Mouse (Mus musculus): Measurements from ENCODE around the gene Shd. TPM values are rescaled to one million over a fixed set of nuclear protein-coding genes. Genes with fewer than 3 reads are reported as not detected.
A peak's percentile ranks its signal among the peaks of the same experiment; 100 is the strongest.

Gene Shd
- total RNA-seq, 2 experiments from 2014 or later: 53.7 to 55.3 TPM

DNA sequence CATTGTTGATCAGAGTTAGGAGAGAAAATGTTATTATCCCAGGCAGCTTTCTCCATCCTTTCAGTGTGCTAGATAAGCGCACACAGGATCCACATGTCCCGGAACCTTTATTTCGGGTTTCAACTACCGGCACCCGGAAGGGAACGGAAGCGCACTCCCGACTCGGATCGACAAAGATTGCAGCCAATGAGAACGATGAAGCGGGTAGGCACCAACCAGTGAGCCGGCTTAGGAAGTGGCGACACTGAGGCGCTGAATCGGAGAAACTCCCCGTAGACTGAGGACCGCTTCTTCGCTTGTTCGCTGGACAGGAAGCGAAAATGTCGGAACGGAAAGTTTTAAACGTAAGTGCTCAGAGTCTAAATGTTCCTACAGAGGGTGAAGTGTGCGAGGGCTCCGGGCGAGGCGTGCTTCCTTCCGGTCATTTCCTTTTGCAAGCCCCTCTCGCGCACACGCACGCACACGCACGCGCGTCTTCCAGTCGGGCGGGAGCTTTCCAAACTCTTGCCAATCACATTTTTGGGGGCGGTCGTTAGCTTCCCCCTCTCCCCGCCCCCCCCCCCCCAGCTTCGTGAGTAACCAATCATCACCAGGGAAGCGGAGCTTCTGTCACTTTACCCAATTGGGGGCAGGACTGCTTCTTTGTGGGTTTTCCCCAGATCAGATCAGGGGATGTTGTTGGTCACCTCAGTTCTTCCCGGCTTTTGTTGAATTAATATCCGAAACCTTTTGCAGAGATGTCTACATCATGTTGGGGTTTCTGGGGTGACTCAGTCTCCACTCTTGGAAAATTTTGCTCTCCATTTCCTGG lies 11.1 kb upstream of the Shd start, which contains the start of gene Yju2:
Gene Yju2, plus strand, starts transcription at position 182 of the 811 bp plus-strand sequence.
- peak; percentile 95 to 96 for DNase-seq (ENCODE audit: low spot score in 2 of 2)

DNA sequence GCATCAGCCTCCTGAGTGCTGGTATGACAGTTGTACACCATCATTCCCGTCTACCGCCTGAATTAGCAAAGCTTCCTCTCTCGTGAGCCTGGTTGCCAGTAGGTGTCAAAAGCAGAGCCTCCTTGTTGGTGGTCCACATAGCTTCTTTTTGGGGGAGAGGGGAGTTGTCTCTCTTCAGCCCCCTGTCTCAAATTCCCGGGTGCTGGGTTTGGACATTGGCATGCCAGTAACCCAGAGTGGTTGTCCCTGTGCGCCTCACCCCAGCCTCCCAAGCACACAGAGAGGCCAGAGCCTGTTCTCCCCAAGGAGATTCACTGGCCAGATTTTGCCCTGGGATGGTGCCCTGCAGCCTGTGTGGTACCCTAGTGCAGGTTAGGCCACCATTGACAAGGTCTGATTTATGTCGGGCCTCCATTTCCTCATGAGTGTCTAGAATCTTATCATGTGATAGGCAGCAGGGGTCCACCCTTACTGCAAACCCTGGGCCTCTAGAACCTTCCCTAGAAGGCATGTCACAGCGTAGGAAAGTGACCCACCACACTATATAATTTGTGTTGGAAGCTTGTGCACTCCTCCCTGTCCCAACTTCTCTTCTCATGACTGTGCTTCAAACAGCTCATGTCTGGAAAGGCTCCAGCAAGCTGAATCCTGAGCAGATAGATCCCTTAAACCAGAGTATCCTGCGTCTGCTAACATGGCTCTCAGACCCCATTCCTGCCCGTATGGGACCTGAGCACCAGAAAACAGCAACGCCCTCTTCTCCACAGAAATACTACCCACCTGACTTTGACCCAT lies 10.1 kb upstream of the Shd start:
- peak; percentile 5 to 21 for DNase-seq (ENCODE audit: low spot score in 2 of 2)

DNA sequence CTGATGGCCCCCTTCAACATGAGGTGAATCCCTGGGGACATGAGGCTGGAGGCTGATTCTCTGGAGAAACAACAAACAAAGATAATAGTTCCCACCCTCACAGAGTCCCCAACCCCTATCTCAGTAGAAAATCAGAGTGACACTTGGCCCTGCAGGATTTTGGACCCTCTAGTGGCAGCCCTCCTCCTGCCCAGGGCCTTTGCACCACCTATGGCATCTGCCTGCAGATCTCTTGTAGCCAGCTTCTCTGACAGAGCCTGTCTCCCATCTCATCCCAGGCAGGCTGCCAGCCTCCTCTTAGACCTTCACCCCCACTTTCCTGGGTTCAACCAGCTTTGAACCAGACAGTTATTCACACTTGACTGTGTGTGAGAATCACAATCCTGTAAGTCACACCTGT lies 9.5 kb upstream of the Shd start:
- DNase-seq (ENCODE audit: low spot score in 2 of 2): peak in 1 of 2 experiments; percentile 3

DNA sequence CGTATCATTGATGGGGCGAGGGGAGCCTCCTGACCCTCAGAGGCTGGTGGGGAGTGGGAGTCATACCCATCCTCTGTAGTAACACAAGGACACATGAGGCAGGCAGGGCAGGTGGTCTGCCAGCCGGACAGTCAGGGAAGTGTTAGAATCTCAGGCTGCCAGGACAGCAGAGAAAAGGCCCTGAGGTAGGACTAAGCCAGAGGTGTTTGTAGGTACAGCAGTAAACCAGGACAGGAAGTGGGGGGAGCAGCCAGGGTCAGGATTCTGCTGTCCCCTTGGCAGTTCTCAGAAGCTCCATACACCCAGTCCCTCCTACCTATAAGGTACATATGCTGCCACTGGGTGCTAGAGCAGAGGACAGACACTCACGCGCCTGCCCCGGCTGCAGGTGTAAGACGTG lies 8.6 kb upstream of the Shd start:
- peak in 1 of 2 experiments; percentile 2 for DNase-seq (ENCODE audit: low spot score in 2 of 2)

DNA sequence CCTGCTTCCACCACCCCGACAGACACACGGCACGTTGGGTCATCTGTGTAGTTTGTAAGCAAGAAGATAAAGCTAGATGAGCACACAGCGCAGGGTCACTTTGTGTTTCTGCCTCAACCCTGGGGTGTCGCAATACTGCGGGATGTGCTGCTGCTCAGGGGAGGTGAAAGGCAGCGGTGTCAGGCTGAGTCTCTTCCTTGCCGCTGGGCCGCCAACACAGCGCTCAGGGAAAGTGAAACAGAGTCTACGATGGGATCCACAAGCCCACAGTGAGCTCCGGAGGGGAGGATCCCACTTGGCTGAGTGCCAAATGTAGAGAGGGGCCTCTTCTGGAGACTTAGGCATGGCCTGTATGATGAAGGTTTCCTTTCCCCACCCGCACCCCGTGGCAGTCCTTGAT lies 7.1 kb upstream of the Shd start:
- DNase-seq (ENCODE audit: low spot score in 2 of 2): peak in 1 of 2 experiments; percentile 3

DNA sequence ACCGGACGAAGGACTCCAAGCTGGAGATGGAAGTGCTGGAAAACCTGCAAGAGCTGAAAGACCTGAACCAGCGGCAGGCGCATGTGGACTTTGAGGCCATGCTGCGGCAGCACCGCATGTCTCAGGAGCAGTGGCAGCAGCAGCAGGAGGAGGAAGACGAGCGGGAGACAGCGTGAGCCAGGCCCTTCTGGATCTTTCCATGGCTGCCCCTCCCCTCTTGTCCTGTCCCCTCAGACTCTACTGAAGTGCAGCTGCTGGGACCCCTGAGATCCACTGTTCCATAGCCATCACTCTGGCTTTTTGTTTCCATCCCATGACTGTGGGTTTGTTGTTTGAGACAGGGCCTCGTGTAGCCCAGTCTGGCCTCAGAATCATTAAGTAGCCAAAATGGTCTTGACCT lies 5.8 kb upstream of the Shd start:
- no peak for DNase-seq (ENCODE audit: low spot score in 2 of 2)

DNA sequence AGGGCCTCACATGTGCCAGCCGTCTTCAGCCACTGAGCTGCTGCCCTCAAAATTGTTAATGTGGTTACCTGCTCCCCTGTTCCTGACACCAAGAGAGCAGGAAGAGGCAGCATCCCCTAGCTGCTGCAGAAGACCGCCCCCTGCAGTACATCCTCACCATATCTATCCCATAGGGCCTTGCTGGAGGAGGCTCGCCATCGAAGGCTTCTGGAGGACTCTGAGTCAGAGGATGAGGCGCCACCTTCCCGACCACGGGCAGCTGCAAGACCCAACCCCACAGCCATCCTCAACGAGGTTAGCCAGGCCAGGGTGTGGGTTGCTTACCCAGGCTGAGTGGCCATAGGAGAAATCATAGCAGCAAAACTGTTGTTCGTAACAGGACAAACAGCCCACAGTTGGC lies 5.3 kb upstream of the Shd start:
- DNase-seq (ENCODE audit: low spot score in 2 of 2): no peak

DNA sequence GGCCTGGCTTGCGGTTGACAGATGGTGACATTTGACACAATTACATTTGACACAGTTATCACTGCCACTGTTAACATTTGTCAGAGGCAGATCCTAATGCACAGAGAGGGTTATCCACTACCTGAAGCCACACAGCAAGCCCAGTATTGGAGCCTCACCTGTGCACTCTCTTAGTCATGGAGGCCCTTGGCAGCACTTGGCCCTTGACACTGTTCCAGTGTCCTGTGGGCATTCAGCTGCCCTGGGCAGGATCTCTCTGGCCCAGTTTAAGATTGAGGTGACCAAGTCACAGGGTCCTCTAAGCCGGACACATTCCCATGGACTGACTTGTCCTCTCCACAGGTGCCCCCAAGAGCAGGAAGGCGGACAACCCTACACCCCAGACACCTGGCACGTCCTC lies 3.1 kb upstream of the Shd start:
- no peak for DNase-seq (ENCODE audit: low spot score in 2 of 2)

DNA sequence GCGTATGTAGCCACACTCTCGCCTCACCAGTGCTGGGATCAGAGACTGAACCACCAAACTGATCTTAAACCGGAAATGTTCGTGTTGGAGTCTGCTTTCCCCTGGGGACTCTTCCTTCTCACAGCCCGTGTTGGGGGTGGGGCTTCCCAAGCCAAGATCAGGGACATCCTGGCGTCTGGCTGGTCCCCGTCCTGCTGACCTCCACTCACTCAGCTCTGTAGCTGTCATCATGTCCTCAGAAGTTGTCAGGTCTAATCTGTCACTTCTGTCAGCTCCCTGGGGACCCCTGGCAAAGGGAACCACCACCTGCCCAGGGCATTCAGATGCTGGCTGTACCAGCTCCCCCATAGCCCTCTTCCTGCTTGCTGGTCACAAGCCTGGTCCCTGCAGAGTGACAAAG lies 2.1 kb upstream of the Shd start:
- no peak for DNase-seq (ENCODE audit: low spot score in 2 of 2)

DNA sequence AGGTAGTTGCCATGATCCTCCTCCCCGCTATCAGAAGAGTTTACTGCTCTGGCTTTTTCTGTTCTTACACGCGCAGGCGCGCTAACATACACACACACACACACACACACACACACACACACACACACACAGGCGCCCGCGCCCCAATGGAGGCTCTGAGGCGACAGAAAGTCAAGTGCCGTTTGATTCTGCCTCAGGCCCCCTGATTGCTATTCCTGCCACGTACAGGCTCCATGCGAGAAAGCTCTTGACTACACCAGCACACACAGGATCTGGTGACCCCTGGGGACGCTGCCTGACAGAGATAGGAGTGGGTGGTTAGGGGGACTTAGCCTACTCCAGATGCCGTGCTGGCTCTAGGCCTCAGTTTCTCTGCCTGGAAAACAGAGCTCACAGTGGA lies 707 bp upstream of the Shd start:
- peak; percentile 66 to 70 for DNase-seq (ENCODE audit: low spot score in 2 of 2)

DNA sequence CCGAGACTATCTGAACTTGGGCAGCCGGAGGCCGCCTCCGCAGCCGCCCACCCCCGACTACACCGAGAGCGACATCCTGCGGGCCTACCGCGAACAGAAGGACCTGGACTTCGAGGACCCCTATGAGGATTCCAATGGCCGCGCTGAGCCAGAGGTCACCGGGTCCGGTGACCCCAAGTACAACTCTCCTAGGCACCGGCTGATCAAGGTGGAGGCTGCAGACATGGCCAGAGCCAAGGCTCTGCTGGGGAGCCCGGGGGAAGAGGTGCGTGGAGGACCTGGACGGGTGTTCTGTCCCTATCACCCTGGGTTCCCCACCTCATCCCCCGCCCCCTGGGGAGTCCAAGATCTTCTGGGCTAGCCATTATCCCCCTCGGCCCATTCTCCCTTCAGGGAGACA lies 1.2 kb downstream of the Shd start:
- DNase-seq (ENCODE audit: low spot score in 2 of 2): no peak

DNA sequence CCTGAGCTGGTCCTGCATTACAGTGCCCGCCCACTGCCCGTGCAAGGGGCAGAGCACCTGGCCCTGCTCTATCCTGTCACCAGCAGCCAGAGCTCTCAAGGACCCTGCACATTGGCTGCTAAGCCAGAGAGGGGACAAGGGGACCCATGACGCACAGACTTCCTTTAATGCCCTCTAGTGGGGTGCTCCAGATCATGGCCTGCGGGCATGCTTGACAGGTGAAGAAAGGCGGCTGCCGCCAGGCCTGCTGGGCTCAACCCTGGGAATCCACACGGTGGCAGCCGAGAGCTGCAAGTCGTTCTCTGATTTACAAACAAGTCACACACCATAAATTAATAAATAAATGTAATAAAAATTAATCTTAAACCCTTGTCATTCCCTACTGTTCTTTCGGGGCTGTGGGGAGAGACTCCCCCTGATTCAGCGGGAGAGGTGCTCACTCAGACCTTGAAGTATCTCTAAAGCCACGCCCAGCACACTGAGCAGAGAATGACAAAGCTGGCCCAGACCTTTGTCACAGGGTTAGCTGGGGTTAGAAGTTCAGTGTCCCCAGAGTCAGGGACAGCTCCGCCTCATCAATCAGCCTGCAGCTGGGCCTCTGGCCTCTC lies 6.1 kb downstream of the Shd start:
- DNase-seq (ENCODE audit: low spot score in 2 of 2): peak; percentile 83 to 87

DNA sequence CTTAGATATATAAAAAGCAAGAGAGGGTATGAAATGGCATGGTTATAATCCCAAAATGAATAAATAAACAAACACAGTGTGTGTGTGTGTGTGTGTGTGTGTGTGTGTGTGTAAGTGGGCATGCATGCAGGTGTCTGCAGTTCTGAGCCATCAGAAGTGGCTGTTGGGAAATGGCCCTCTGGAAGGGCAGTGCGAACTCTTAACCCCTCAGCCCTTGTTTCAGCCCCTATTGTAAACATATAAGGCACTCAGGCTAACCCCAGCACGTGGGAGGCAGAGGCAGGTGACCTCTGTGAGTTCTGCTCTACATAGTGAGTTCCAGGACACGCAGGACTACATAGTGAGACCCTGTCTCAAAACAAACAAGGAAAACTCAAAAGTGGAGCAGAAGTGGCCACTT lies 7.0 kb downstream of the Shd start:
- DNase-seq (ENCODE audit: low spot score in 2 of 2): no peak

DNA sequence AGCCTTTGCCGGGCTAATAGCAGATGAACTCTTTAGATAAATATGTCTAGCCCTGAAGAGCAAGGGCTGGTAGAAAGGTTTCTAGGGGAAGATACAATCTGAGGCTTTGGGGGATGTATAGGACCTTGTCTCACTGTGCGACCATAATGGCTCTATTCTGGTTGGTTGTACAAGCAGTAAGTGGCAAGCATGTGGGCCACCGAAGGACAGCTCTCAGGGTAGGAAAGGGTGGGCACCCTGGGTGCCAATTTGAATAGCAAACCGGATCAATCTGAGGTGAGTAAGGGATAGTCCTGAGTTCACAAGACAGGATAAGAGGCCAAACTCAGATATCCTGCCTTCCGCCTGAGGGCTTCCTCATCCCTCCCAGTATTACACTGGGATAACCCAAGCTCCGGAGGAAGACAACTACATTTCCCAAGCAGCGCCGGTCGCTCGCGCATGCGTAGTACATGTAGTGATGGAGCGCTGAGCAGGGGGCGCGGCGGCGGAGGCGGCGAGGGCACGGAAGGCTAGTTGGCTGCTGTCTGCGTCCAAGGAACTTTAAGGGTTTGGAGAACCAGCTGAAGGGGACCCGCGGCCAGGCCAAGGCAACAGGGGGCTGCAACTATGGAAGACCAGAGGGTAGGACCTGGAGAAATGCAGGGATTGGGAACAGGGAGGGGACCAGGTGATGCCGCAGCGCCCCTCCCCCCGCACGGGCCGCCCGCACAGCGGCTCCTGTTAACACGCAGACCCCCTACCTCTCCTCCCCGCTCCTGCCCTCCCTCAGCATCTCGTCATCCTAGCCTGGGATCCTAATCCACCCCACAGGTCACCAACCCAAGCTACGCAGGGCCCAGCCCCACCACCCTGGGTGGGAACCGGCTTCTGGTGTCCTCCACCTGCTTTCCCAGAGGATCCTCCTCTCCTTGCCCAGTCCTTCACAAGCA lies 16.0 kb downstream of the Shd start, which contains the start of gene Fsd1:
Gene Fsd1, plus strand, starts transcription at position 480 of the 932 bp plus-strand sequence.
- peak; percentile 76 to 85 for DNase-seq (ENCODE audit: low spot score in 2 of 2)

DNA sequence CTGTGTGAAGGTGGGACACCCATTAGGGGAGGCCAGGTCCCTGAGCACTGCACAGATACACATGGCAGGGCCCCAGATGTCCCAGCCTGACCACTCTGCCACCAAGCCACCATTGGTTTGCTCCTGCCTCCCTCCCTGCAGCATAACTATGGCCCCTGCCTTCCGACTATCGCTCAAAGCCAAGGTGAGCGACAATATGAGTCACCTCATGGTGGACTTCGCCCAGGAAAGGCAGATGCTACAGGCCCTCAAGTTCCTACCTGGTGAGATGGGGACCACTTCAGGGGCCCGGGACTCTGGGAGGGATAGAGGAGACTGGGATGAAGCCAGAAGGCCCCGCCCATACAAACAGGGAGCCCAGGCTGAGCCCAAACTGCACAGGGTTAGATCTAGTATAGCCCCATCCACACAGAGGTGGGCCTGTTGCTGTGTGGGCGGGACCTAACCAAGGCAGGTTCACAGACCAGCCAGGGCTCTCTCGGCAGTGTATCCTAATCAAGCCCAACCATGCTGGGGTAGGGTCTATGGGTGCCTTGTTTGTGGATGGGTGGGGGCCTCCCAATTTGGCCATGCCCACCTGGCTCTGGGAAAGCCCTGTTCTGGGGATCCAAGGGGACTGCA lies 20.1 kb downstream of the Shd start:
- no peak for DNase-seq (ENCODE audit: low spot score in 2 of 2)

DNA sequence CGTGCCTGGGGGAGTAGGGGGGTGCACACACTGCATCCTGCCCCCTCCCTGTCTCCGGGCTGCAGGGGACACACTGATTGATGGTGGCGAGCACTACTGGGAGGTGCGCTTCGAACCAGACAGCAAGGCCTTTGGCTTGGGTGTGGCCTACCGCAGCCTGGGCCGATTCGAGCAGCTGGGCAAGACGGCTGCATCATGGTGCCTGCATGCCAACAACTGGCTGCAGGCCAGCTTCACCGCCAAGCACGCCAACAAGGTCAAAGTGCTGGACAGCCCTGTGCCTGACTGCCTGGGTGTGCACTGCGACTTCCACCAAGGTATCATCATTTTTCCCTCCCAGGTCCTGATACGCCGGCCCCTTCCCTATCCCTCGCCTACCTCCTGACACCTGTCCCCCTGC lies 25.7 kb downstream of the Shd start:
- no peak for DNase-seq (ENCODE audit: low spot score in 2 of 2)

DNA sequence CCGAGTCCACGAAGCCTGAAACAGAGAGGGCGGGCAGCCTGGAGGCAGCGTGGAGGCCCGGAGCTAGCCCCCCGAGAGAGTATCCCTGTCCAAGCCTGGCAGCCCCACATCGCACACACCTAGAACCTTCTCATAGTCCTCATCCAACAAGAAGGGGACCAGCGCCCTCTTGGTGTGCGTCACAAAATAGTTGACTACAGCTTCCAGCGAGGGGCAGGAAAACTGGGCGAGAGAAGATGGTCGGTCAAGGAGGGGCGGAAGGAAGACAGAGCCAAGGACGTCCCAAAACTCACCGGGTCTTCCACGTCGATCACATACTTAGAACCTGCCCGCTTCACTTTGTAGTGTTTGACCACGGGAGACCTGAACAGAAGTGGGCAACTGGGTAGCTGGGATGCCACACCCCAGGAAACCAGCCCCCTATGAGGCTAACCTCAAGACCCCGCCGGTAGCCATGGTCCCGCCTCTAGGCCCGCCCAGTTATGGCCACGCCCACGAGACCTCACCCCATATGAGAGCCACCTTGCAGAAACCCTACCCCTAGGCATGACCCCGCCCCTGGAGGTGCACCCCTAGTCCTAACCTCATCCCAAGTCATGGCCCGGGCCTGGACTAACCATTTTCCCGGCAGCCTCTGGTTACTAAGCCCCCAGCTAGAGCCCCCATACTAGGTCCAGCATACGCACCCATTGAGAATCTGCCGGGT lies 29.7 kb downstream of the Shd start:
- DNase-seq (ENCODE audit: low spot score in 2 of 2): no peak

DNA sequence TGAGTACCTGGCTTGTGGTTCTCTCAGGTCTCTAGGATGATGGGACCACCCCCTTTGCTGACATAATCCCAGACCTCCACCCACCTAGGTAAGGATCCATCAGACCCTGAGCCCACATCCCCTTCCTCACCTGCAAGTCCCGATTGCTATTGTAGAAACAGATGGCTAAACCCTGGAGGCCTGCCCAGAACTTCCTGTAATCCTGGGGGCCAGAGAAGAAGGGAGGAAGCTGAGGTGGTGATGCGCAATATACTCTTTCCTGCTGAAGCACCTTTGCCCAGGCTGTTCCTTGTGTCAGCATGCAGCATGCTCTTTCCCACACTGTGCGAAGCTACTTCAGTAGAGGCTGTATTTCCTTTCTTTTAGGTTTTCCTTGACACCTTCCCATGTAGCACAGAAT lies 32.7 kb downstream of the Shd start:
- no peak for DNase-seq (ENCODE audit: low spot score in 2 of 2)

DNA sequence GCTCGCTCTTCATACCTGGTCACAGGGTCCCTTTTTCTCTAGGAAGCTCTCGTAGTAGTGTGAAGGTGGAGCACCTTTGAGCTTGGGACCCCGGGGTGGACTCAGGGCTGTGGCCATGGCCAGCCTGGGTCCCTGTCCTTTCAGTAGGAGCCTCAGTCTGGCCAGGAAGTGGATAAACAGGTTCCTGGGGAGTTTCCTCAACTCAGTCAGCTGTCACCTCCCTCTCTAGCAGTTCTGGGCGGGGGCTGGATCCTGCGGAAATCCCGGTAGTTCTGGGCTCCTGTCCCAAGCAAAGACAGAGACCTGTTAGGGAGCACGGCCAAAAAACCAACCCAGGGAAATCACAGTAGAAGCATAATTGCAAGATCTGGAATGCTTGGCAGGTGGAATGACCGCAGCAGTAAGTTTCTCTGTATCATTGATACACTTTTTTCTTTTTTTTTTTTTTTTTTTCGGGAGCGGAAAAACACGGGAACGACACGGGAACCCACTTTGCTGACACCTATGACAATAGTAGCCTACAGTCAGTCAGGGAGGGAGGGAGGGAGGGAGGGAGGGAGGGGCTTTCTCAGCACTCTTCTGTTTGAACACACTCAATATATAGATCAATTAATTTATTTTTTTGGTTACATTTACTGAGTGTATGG lies 35.3 kb downstream of the Shd start, which contains the start of the genes Stap2 and Mpnd:
Gene Stap2, minus strand, starts transcription at position 170 of the 647 bp plus-strand sequence.
Gene Mpnd, plus strand, starts transcription at position 297 of the 647 bp plus-strand sequence.
- no peak for DNase-seq (ENCODE audit: low spot score in 2 of 2)

Data from layer of hippocampus, postnatal 10 days (tissue).